Mouse (Mus musculus): ENCODE measurements around the gene Cant1. TPM values are rescaled to one million over a fixed set of nuclear protein-coding genes. Genes with fewer than 3 reads are reported as not detected.
A peak's percentile ranks its signal among the peaks of the same experiment; 100 is the strongest.

Cant1 gene
- polyA plus RNA-seq, 1 experiment from 2014 or later = 30.8 TPM

- peaks cover 56% of the 10 kb centered on the region for H3K4me1 ChIP-seq (ENCODE audit: control insufficient read depth, insufficient read depth, low read length)
- DNase-seq (ENCODE audit: low spot score) (peak; percentile 55), ATAC-seq (ENCODE audit: low read depth) (peak; percentile 26; the same call in 1 of the 2 replicates)
- 33% methylated on average over 6 of the region's 6 CpGs for WGBS
- no peaks in the 10 kb centered on the region for H3K36me3 ChIP-seq (ENCODE audit: control insufficient read depth, insufficient read depth, low read length)
- H3K9ac ChIP-seq (ENCODE audit: low read depth, low read length) = no peak overlapping the region
- no peaks in the 10 kb centered on the region for H3K27me3 ChIP-seq (replicated peaks; ENCODE audit: control insufficient read depth, insufficient read depth, low read length)
- no peak overlapping the region for H3K4me2 ChIP-seq (ENCODE audit: low read depth, low read length)
- H3K9me3 ChIP-seq (ENCODE audit: control insufficient read depth, low read length) = no peaks in the 10 kb centered on the region
- H3K27ac ChIP-seq (replicated peaks; ENCODE audit: low read depth, low read length) = no peak overlapping the region
- no peak overlapping the region for H3K4me3 ChIP-seq (ENCODE audit: low read depth, low read length)
Observed at GRCm38 (mm10) chr11:118436471-118436935, 17.6 kb upstream of the Cant1 start.

GRCm38 (mm10) chr11:118434093-118434492 lies 15.2 kb upstream of the Cant1 start:
- ATAC-seq (ENCODE audit: low read depth) (no peak), DNase-seq (ENCODE audit: low spot score) (no peak)
- Histone ChIP-seq H3K27me3 (replicated peaks; ENCODE audit: control insufficient read depth, insufficient read depth, low read length) (no peaks in the 10 kb centered on the region), H3K36me3 (ENCODE audit: control insufficient read depth, insufficient read depth, low read length) (no peaks in the 10 kb centered on the region), H3K9ac (ENCODE audit: low read depth, low read length) (no peak overlapping the region), H3K4me3 (ENCODE audit: low read depth, low read length) (peak overlapping the region; percentile 15; the same call in 1 of the 2 replicates), H3K27ac (replicated peaks; ENCODE audit: low read depth, low read length) (peak overlapping the region; percentile 73), H3K4me1 (ENCODE audit: control insufficient read depth, insufficient read depth, low read length) (peaks cover 72% of the 10 kb centered on the region), H3K9me3 (ENCODE audit: control insufficient read depth, low read length) (no peaks in the 10 kb centered on the region), H3K4me2 (ENCODE audit: low read depth, low read length) (peak overlapping the region; percentile 46)
- WGBS = 42% methylated on average over 13 of the region's 13 CpGs

DNA sequence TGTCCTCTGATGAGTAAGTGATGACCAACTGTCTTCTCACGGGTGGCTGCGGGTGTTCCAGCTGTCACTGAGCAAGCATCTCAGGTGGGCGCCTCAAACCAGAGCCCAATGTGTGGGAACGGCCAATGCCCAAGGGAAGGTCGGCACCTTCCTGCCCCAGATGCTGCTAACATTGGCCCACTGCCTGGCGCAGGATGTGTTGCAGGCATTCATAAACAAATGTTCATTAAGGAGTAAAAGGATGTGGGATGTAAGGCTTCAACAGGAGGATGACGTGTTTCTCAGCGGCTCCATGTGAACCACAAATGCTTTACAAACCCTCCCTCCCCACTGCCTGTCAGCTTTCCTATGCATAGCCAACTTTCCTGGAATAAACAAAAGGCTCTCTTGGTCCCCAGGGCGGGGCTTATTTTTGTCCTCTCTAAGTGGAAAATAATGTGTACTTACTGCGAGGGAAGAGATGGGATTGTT lies 14.5 kb upstream of the Cant1 start:
- peak overlapping the region; percentile 46 for H3K4me2 ChIP-seq (ENCODE audit: low read depth, low read length)
- no peaks in the 10 kb centered on the region for H3K9me3 ChIP-seq (ENCODE audit: control insufficient read depth, low read length)
- H3K36me3 ChIP-seq (ENCODE audit: control insufficient read depth, insufficient read depth, low read length) = no peaks in the 10 kb centered on the region
- H3K4me3 ChIP-seq (ENCODE audit: low read depth, low read length) = peak overlapping the region; percentile 15; the same call in 1 of the 2 replicates
- no peak for ATAC-seq (ENCODE audit: low read depth)
- 55% methylated on average over 10 of the region's 10 CpGs for WGBS
- no peak overlapping the region for H3K9ac ChIP-seq (ENCODE audit: low read depth, low read length)
- peaks cover 73% of the 10 kb centered on the region for H3K4me1 ChIP-seq (ENCODE audit: control insufficient read depth, insufficient read depth, low read length)
- peak; percentile 88 for DNase-seq (ENCODE audit: low spot score)
- peak overlapping the region; percentile 73 for H3K27ac ChIP-seq (replicated peaks; ENCODE audit: low read depth, low read length)
- H3K27me3 ChIP-seq (replicated peaks; ENCODE audit: control insufficient read depth, insufficient read depth, low read length) = no peaks in the 10 kb centered on the region

- H3K27ac ChIP-seq (replicated peaks; ENCODE audit: low read depth, low read length) = peak overlapping the region; percentile 41; the same call in 1 of the 2 replicates
- H3K36me3 ChIP-seq (ENCODE audit: control insufficient read depth, insufficient read depth, low read length) = no peaks in the 10 kb centered on the region
- H3K4me1 ChIP-seq (ENCODE audit: control insufficient read depth, insufficient read depth, low read length) = peaks cover 67% of the 10 kb centered on the region
- H3K9ac ChIP-seq (ENCODE audit: low read depth, low read length) = peak overlapping the region; percentile 6
- DNase-seq (ENCODE audit: low spot score) (peak; percentile 62), ATAC-seq (ENCODE audit: low read depth) (no peak; the same call in 1 of the 2 replicates)
- WGBS = 59% methylated on average over 14 of the region's 16 CpGs
- H3K4me2 ChIP-seq (ENCODE audit: low read depth, low read length) = no peak overlapping the region
- no peaks in the 10 kb centered on the region for H3K27me3 ChIP-seq (replicated peaks; ENCODE audit: control insufficient read depth, insufficient read depth, low read length)
- H3K4me3 ChIP-seq (ENCODE audit: low read depth, low read length) = no peak overlapping the region
- H3K9me3 ChIP-seq (ENCODE audit: control insufficient read depth, low read length) = no peaks in the 10 kb centered on the region
Observed at GRCm38 (mm10) chr11:118431100-118431948, 12.4 kb upstream of the Cant1 start.

- no peak for ATAC-seq (ENCODE audit: low read depth)
- WGBS = 11% methylated on average over 4 of the region's 4 CpGs
- peaks cover 65% of the 10 kb centered on the region for H3K4me1 ChIP-seq (ENCODE audit: control insufficient read depth, insufficient read depth, low read length)
Observed at GRCm38 (mm10) chr11:118430291-118430885, 11.5 kb upstream of the Cant1 start.

GRCm38 (mm10) chr11:118428944-118429709 lies 10.2 kb upstream of the Cant1 start:
- H3K4me1 ChIP-seq (ENCODE audit: control insufficient read depth, insufficient read depth, low read length) = peaks cover 68% of the 10 kb centered on the region
- peak overlapping the region; percentile 64 for H3K4me2 ChIP-seq (ENCODE audit: low read depth, low read length)
- 43% methylated on average over 8 of the region's 8 CpGs for WGBS
- peak overlapping the region; percentile 41 for H3K4me3 ChIP-seq (ENCODE audit: low read depth, low read length)
- DNase-seq (ENCODE audit: low spot score) = no peak
- ATAC-seq (ENCODE audit: low read depth) = no peak
- H3K27me3 ChIP-seq (replicated peaks; ENCODE audit: control insufficient read depth, insufficient read depth, low read length) = no peaks in the 10 kb centered on the region
- H3K9ac ChIP-seq (ENCODE audit: low read depth, low read length) = peak overlapping the region; percentile 60
- H3K36me3 ChIP-seq (ENCODE audit: control insufficient read depth, insufficient read depth, low read length) = no peaks in the 10 kb centered on the region
- H3K27ac ChIP-seq (replicated peaks; ENCODE audit: low read depth, low read length) = peak overlapping the region; percentile 81
- no peaks in the 10 kb centered on the region for H3K9me3 ChIP-seq (ENCODE audit: control insufficient read depth, low read length)

More at GRCm38 (mm10) chr11:118430291-118430885, 11.5 kb upstream of the Cant1 start:
- Histone ChIP-seq H3K27me3 (replicated peaks; ENCODE audit: control insufficient read depth, insufficient read depth, low read length) (no peaks in the 10 kb centered on the region), H3K4me2 (ENCODE audit: low read depth, low read length) (peak overlapping the region; percentile 64), H3K27ac (replicated peaks; ENCODE audit: low read depth, low read length) (no peak overlapping the region), H3K9ac (ENCODE audit: low read depth, low read length) (0 out of 2 replicates have a peak overlapping the region, but pooled peaks have one; percentile 45), H3K9me3 (ENCODE audit: control insufficient read depth, low read length) (no peaks in the 10 kb centered on the region), H3K36me3 (ENCODE audit: control insufficient read depth, insufficient read depth, low read length) (no peaks in the 10 kb centered on the region), H3K4me3 (ENCODE audit: low read depth, low read length) (no peak overlapping the region)
- DNase-seq (ENCODE audit: low spot score) = no peak

DNA sequence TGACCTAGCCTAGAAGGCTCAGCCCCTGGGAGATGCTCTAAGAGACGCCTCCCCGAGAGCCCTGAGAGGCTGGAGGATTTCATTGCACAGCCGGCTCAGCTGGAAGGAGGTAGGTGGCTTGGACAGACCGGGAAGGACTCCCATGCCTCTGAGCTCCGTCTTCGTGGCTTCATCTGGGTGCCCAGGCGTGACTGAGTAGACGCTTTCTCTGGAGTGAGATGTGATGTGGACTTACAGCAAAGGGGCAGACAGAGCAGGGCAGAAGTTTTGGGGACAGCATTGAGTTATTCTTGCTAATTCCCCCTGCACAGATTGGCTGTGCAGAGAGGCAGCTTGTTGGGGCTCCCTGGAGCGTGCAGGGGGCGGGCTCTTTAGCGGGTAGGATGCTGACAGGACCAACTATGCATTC lies 9.6 kb upstream of the Cant1 start:
- Histone ChIP-seq H3K4me3 (ENCODE audit: low read depth, low read length) (peak overlapping the region; percentile 41), H3K4me1 (ENCODE audit: control insufficient read depth, insufficient read depth, low read length) (peaks cover 68% of the 10 kb centered on the region), H3K27me3 (replicated peaks; ENCODE audit: control insufficient read depth, insufficient read depth, low read length) (no peaks in the 10 kb centered on the region), H3K27ac (replicated peaks; ENCODE audit: low read depth, low read length) (peak overlapping the region; percentile 81), H3K9ac (ENCODE audit: low read depth, low read length) (peak overlapping the region; percentile 60), H3K4me2 (ENCODE audit: low read depth, low read length) (peak overlapping the region; percentile 64), H3K9me3 (ENCODE audit: control insufficient read depth, low read length) (no peaks in the 10 kb centered on the region), H3K36me3 (ENCODE audit: control insufficient read depth, insufficient read depth, low read length) (no peaks in the 10 kb centered on the region)
- DNase-seq (ENCODE audit: low spot score) (no peak), ATAC-seq (ENCODE audit: low read depth) (0 out of 2 replicates have a peak, but pooled peaks have one; percentile 21)
- 3% methylated on average over 11 of the region's 11 CpGs for WGBS

- peaks cover 66% of the 10 kb centered on the region for H3K4me1 ChIP-seq (ENCODE audit: control insufficient read depth, insufficient read depth, low read length)
- 0 out of 2 replicates have a peak, but pooled peaks have one; percentile 34 for ATAC-seq (ENCODE audit: low read depth)
- 2% methylated on average over 8 of the region's 8 CpGs for WGBS
Observed at GRCm38 (mm10) chr11:118427986-118428385, 9.1 kb upstream of the Cant1 start, which contains the start of gene C1qtnf1. TSS of gene C1qtnf1 (plus strand) at chr11:118428203.

More at GRCm38 (mm10) chr11:118427986-118428385, 9.1 kb upstream of the Cant1 start, which contains the start of gene C1qtnf1:
- peak within 1 kb of the TSS; percentile 81 for H3K27ac ChIP-seq (replicated peaks; ENCODE audit: low read depth, low read length)
- H3K9me3 ChIP-seq (ENCODE audit: control insufficient read depth, low read length) = no peaks in the 10 kb centered on the region
- H3K36me3 ChIP-seq (ENCODE audit: control insufficient read depth, insufficient read depth, low read length) = no peaks in the 10 kb centered on the region
- peak; percentile 82 for DNase-seq (ENCODE audit: low spot score)
- H3K9ac ChIP-seq (ENCODE audit: low read depth, low read length) = peak within 1 kb of the TSS; percentile 60
- H3K4me3 ChIP-seq (ENCODE audit: low read depth, low read length) = peak within 1 kb of the TSS; percentile 41
- H3K4me2 ChIP-seq (ENCODE audit: low read depth, low read length) = peak within 1 kb of the TSS; percentile 64
- H3K27me3 ChIP-seq (replicated peaks; ENCODE audit: control insufficient read depth, insufficient read depth, low read length) = no peaks in the 10 kb centered on the region

Measured in embryonic facial prominence, embryonic 14.5 days (tissue).